In genomic region chr13:99124894-99125570, GRCm38 (mm10) we compare ENCODE assay signal across 9 mouse cellular contexts. TPM values are rescaled to one million over a fixed set of nuclear protein-coding genes. Genes with fewer than 3 reads are reported as not detected.
DNase-seq lines count a peak whose midpoint lies in the region; ATAC-seq and TF ChIP-seq lines count a peak whose summit lies in the region.
"Had no signal": no experiment of that assay in that cellular context is flagged by ENCODE, and none has a peak within 500 bp of the region (broad histone marks: within the 10 kb centered on the region; RNA-seq: fewer than 3 reads in every experiment).

No protein-coding gene starts in this region.

- peaks cover 13% of the 10 kb centered on the region; the same call in 1 of the 2 replicates for H3K4me1 ChIP-seq in embryonic facial prominence, embryonic 15.5 days
- H3K4me1 ChIP-seq in kidney, adult 2 months (ENCODE audit: control insufficient read depth, insufficient read depth, low read length): peaks cover 17% of the 10 kb centered on the region; the same call in 1 of the 2 replicates
- no peaks in the 10 kb centered on the region for H3K4me1 ChIP-seq in forebrain, embryonic 15.5 days

- H3K9me3 ChIP-seq in embryonic facial prominence, embryonic 15.5 days (replicated peaks): no peaks in the 10 kb centered on the region
- no peaks in the 10 kb centered on the region for H3K9me3 ChIP-seq in forebrain, embryonic 15.5 days

- peak; percentile 22 to 52 for DNase-seq in left cerebral cortex, postnatal 14 days (ENCODE audit: low spot score in 2 of 2)
- no peak for DNase-seq in left cerebral cortex, postnatal 36 days (ENCODE audit: low spot score in 2 of 2)
- peak; percentile 77 for DNase-seq in kidney, adult 2 months
- DNase-seq in retina, embryonic 14.5 days (ENCODE audit: low spot score): peak; percentile 42
- no peak for DNase-seq in layer of hippocampus, adult 8-10 months (ENCODE audit: low spot score in 2 of 2)

- 64% methylated on average over 10 of the region's 10 CpGs for WGBS in embryonic facial prominence, embryonic 15.5 days
- WGBS in kidney, adult 2 months: 47% methylated on average over 10 of the region's 10 CpGs
- 87% methylated on average over 10 of the region's 10 CpGs for WGBS in forebrain, embryonic 15.5 days

- H3K36me3 ChIP-seq in embryonic facial prominence, embryonic 15.5 days: no peaks in the 10 kb centered on the region
- H3K36me3 ChIP-seq in kidney, adult 2 months (ENCODE audit: control insufficient read depth, insufficient read depth, low read length): no peaks in the 10 kb centered on the region
- H3K36me3 ChIP-seq in forebrain, embryonic 15.5 days: no peaks in the 10 kb centered on the region

- intact Hi-C loops in left cerebral cortex, postnatal 14 days (cut with DNase I): no loop called here
- intact Hi-C loops in left cerebral cortex, postnatal 36 days (cut with DNase I): no loop called here

- no peak for TF ChIP-seq POLR2A in kidney, adult 2 months (IDR thresholded peaks at IDR 0.05; ENCODE audit: low read depth, low read length)

- no peak for TF ChIP-seq CTCF in kidney, adult 2 months (conservative IDR thresholded peaks at IDR 0.05; ENCODE audit: insufficient read depth, insufficient read length, low read depth, low read length)

- H3K9ac ChIP-seq in embryonic facial prominence, embryonic 15.5 days: no peak overlapping the region
- H3K9ac ChIP-seq in forebrain, embryonic 15.5 days (replicated peaks): no peak overlapping the region

- no peak overlapping the region for H3K4me2 ChIP-seq in embryonic facial prominence, embryonic 15.5 days (replicated peaks)
- H3K4me2 ChIP-seq in forebrain, embryonic 15.5 days (replicated peaks): no peak overlapping the region

- H3K27ac ChIP-seq in embryonic facial prominence, embryonic 15.5 days (replicated peaks): peak overlapping the region; percentile 60
- H3K27ac ChIP-seq in kidney, adult 2 months (ENCODE audit: insufficient read depth, low read depth, low read length): peak overlapping the region; percentile 63
- no peak overlapping the region for H3K27ac ChIP-seq in forebrain, embryonic 15.5 days (replicated peaks)

- H3K4me3 ChIP-seq in embryonic facial prominence, embryonic 15.5 days (replicated peaks): no peak overlapping the region
- no peak overlapping the region for H3K4me3 ChIP-seq in kidney, adult 2 months (ENCODE audit: insufficient read depth, low read depth, low read length)
- no peak overlapping the region for H3K4me3 ChIP-seq in forebrain, embryonic 15.5 days

- ATAC-seq in embryonic facial prominence, embryonic 15.5 days (ENCODE audit: insufficient number of reproducible peaks, low FRiP score, low TSS enrichment, low read depth): peak; percentile 49; the same call in 1 of the 2 replicates
- ATAC-seq in CD4-positive, CD25-positive, alpha-beta regulatory T cell, adult 4 months: no peak
- no peak for ATAC-seq in forebrain, embryonic 15.5 days (replicated peaks)
- ATAC-seq: Patski had no signal

- H3K27me3 ChIP-seq in embryonic facial prominence, embryonic 15.5 days: no peaks in the 10 kb centered on the region
- H3K27me3 ChIP-seq in kidney, adult 2 months (replicated peaks; ENCODE audit: control insufficient read depth, insufficient read depth, low read length): no peaks in the 10 kb centered on the region
- H3K27me3 ChIP-seq in forebrain, embryonic 15.5 days: no peaks in the 10 kb centered on the region
- H3K27me3 ChIP-seq: Patski had no signal

RNA-seq across cellular contexts. Expression of gene Zfp366, which starts 59.6 kb away (rescaled TPM):
- total RNA-seq in left cerebral cortex, postnatal 14 days (2021): 1 to 10 TPM; 5.1 to 8.1 TPM
- total RNA-seq in left cerebral cortex, postnatal 36 days (2021): 1 to 10 TPM; 3.2 to 4.8 TPM
- polyA plus RNA-seq in embryonic facial prominence, embryonic 15.5 days (2015; fragmentation: Nextera tagmentation; extraction: Ambion mirVana): 0.68 and 0.81 TPM in 2 replicates
- 3.1 and 4.3 TPM in 2 replicates for polyA plus RNA-seq in kidney, adult 2 months (2012; rRNA removed)
- under 1 TPM in 1 of 2 experiments, not detected in 1; 0.09 TPM for polyA plus RNA-seq in CD4-positive, CD25-positive, alpha-beta regulatory T cell, adult 4 months (2017; shearing (Covaris generic))
- total RNA-seq in layer of hippocampus, adult 8-10 months (2022): 1 to 10 TPM; 3.7 to 4.9 (median 3.9) TPM
- polyA plus RNA-seq in forebrain, embryonic 15.5 days (2015; fragmentation: Nextera tagmentation; extraction: Ambion mirVana): 0.36 and 0.45 TPM in 2 replicates

Comparison
In these comparisons a context has a peak if more than half of its experiments do, and no peak if none do; other contexts are left out.
1. DNase-seq: peak in left cerebral cortex, postnatal 14 days (2 of 2), kidney, adult 2 months (single experiment) and retina, embryonic 14.5 days (single experiment); none in left cerebral cortex, postnatal 36 days (0 of 2) and layer of hippocampus, adult 8-10 months (0 of 2).